Mouse (Mus musculus): ENCODE results near the gene Cracr2b. TPM values are rescaled to one million over a fixed set of nuclear protein-coding genes. Genes with fewer than 3 reads are reported as not detected.
A peak's percentile ranks its signal among the peaks of the same experiment; 100 is the strongest.

Gene Cracr2b
- polyA plus RNA-seq, 1 experiment from 2014 or later, result 40.8 TPM

GRCm38 (mm10) chr7:141435856-141436522, 24.9 kb upstream of the Cracr2b start:
- Histone ChIP-seq H3K27me3 (no peaks in the 10 kb centered on the region), H3K4me1 (peaks cover 38% of the 10 kb centered on the region), H3K4me3 (peak overlapping the region; percentile 65; the same call in 1 of the 2 replicates), H3K9me3 (no peaks in the 10 kb centered on the region), H3K4me2 (peak overlapping the region; percentile 82; the same call in 1 of the 2 replicates), H3K27ac (no peak overlapping the region), H3K9ac (no peak overlapping the region), H3K36me3 (peaks cover 37% of the 10 kb centered on the region)
- ATAC-seq (ENCODE audit: borderline replicate concordance, extremely low read depth, low FRiP score, low TSS enrichment), result no peak
- 81% methylated on average over 9 of the region's 9 CpGs for WGBS

DNA sequence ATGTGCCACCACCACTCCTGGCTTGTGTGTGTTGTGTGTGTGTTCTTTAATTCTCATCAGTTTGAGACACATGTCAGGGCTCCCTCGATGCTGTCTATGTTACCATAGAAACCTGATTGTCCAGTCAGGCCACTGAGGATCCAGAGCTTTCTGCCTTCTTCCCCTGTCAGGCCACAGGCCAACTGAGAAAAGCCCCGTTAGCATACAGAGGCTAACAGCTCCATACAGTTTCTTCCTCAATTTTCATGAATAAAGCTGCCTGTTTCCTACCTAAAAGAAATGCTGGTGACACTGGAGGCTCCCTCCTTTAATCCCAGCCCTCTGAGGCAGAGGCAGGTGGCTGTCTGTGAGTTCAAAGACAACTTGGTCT, 24.4 kb upstream of the Cracr2b start:
- Histone ChIP-seq H3K4me3 (peak overlapping the region; percentile 65), H3K27me3 (no peaks in the 10 kb centered on the region), H3K36me3 (peaks cover 32% of the 10 kb centered on the region), H3K4me2 (peak overlapping the region; percentile 80), H3K9ac (peak overlapping the region; percentile 66; the same call in 1 of the 2 replicates), H3K9me3 (no peaks in the 10 kb centered on the region), H3K4me1 (peaks cover 43% of the 10 kb centered on the region), H3K27ac (no peak overlapping the region)
- no peak for ATAC-seq (ENCODE audit: borderline replicate concordance, extremely low read depth, low FRiP score, low TSS enrichment)
- WGBS, result 43% methylated on average over 2 of the region's 2 CpGs

- peak; percentile 72; the same call in 1 of the 2 replicates for ATAC-seq (ENCODE audit: borderline replicate concordance, extremely low read depth, low FRiP score, low TSS enrichment)
- Histone ChIP-seq H3K27me3 (no peaks in the 10 kb centered on the region), H3K4me2 (peak within 1 kb of the TSS; percentile 80), H3K36me3 (peaks cover 27% of the 10 kb centered on the region), H3K4me1 (peaks cover 50% of the 10 kb centered on the region), H3K9me3 (no peaks in the 10 kb centered on the region), H3K27ac (peak within 1 kb of the TSS; percentile 34; the same call in 1 of the 2 replicates), H3K9ac (peak within 1 kb of the TSS; percentile 66), H3K4me3 (peak within 1 kb of the TSS; percentile 65)
- 5% methylated on average over 53 of the region's 53 CpGs for WGBS
Observed at GRCm38 (mm10) chr7:141437178-141438120, 23.4 kb upstream of the Cracr2b start, which contains the start of gene Slc25a22. Slc25a22 (minus strand) TSS chr7:141437892.

- Histone ChIP-seq H3K4me1 (peaks cover 59% of the 10 kb centered on the region), H3K4me3 (no peak overlapping the region), H3K4me2 (no peak overlapping the region), H3K36me3 (peaks cover 24% of the 10 kb centered on the region), H3K9me3 (no peaks in the 10 kb centered on the region), H3K27me3 (no peaks in the 10 kb centered on the region), H3K9ac (0 out of 2 replicates have a peak overlapping the region, but pooled peaks have one; percentile 8), H3K27ac (no peak overlapping the region)
- ATAC-seq (ENCODE audit: borderline replicate concordance, extremely low read depth, low FRiP score, low TSS enrichment), result no peak
- WGBS, result 91% methylated on average over 12 of the region's 12 CpGs
Observed at GRCm38 (mm10) chr7:141438201-141438968, 22.5 kb upstream of the Cracr2b start.

DNA sequence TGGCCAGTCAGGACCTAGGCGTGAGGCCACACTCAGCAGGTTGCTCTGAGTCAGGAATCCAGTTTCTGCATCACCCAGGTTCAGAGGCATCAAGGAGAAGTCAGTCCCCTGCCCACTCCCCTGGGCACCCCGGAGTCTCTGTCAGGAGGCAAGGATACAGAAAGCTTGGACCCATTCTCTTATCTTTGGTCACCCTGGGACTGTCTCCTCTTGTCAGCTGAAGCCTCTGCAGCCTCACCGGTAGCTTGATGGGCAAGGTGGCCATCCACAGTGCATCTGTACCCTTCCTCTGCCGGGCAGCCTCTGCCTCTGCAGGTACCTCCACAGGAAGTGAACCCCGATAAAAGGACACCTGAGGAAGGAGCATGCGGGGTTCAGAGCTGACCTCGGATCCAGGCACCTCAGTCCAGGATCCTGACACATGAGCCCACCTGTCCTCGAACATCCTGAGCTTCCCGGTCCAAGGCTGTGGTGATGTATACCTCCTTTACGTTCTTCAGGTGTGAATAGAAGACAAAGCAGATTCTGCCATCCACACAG, 21.7 kb upstream of the Cracr2b start:
- Histone ChIP-seq H3K27me3 (no peaks in the 10 kb centered on the region), H3K4me2 (no peak overlapping the region), H3K27ac (no peak overlapping the region), H3K4me1 (peaks cover 60% of the 10 kb centered on the region), H3K9ac (no peak overlapping the region), H3K9me3 (no peaks in the 10 kb centered on the region), H3K4me3 (no peak overlapping the region), H3K36me3 (peaks cover 19% of the 10 kb centered on the region)
- no peak for ATAC-seq (ENCODE audit: borderline replicate concordance, extremely low read depth, low FRiP score, low TSS enrichment)
- WGBS, result 94% methylated on average over 10 of the region's 10 CpGs

DNA sequence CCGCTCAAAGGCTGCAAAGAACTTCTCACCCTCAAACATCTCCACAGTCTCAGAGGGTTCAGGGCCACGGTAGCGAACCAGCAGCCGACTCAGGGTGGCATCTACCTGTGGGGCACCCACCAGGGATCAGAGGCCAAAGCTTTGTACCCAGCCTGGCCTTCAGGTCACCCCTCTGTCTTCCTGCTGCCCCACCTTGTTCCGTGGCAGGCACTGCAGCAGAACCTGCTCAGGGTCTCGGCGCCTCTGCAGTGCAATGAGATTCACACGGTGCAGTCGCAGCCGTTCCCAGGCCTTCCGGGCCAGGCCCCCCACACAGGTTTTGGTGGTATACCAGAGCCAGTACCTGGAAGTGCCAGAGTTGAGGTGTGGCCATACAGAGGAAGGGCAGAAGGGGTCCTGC, 21.1 kb upstream of the Cracr2b start:
- Histone ChIP-seq H3K36me3 (peaks cover 19% of the 10 kb centered on the region), H3K4me1 (peaks cover 56% of the 10 kb centered on the region), H3K9ac (no peak overlapping the region), H3K27me3 (no peaks in the 10 kb centered on the region), H3K27ac (no peak overlapping the region), H3K9me3 (no peaks in the 10 kb centered on the region), H3K4me3 (no peak overlapping the region), H3K4me2 (no peak overlapping the region)
- ATAC-seq (ENCODE audit: borderline replicate concordance, extremely low read depth, low FRiP score, low TSS enrichment), result no peak
- 91% methylated on average over 11 of the region's 11 CpGs for whole genome bisulfite sequencing

DNA sequence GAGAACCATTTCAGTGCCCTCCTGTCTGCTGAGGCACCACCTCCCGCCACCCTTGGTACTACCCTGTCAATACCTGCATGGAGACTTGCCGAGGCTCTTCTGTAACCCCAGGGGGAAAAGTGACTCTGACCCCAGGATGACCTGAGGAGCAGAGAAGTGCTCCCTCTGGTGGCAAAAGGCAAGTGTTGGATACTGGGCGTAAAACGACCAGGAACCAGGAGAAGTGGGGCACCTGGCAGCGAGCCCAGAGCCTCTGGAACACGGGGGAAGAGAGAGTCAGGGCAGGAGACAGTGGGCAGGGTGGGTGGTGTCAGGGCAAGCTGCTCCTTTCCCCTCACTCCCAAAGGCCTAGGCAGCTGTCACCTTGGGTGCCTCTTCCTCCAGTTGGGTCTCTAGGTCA, 20.3 kb upstream of the Cracr2b start:
- Histone ChIP-seq H3K36me3 (peaks cover 19% of the 10 kb centered on the region), H3K9me3 (no peaks in the 10 kb centered on the region), H3K9ac (no peak overlapping the region; the same call in 1 of the 2 replicates), H3K27me3 (no peaks in the 10 kb centered on the region), H3K4me2 (no peak overlapping the region), H3K27ac (no peak overlapping the region), H3K4me1 (peaks cover 50% of the 10 kb centered on the region), H3K4me3 (no peak overlapping the region)
- ATAC-seq (ENCODE audit: borderline replicate concordance, extremely low read depth, low FRiP score, low TSS enrichment), result no peak
- WGBS, result 28% methylated on average over 6 of the region's 6 CpGs

GRCm38 (mm10) chr7:141441460-141441859, 19.4 kb upstream of the Cracr2b start:
- H3K9ac ChIP-seq, result no peak overlapping the region
- H3K4me2 ChIP-seq, result 0 out of 2 replicates have a peak overlapping the region, but pooled peaks have one; percentile 95
- H3K36me3 ChIP-seq, result peaks cover 19% of the 10 kb centered on the region
- peaks cover 44% of the 10 kb centered on the region for H3K4me1 ChIP-seq
- no peak for ATAC-seq (ENCODE audit: borderline replicate concordance, extremely low read depth, low FRiP score, low TSS enrichment)
- no peaks in the 10 kb centered on the region for H3K27me3 ChIP-seq
- no peaks in the 10 kb centered on the region for H3K9me3 ChIP-seq
- no peak overlapping the region for H3K27ac ChIP-seq
- 92% methylated on average over 9 of the region's 9 CpGs for WGBS
- H3K4me3 ChIP-seq, result no peak overlapping the region

DNA sequence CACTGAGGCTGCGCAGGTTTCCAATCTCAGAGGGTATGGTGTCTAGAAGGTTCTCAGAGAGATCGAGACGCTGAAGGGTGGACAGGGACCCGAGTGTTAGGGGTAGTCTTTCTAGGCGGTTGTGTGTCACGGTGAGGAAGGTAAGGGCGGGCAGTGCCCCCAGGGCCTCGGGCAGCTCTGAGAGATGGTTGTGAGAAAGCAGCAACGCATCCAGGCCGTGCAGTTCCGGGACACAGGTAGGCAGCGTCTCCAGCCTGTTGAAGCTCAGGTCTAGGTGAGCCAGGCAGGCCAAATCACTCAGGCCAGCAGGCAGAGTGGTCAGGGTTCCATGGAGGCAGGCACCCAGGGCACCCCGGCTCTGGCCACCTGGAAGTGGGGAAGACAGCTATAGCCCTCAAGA, 18.7 kb upstream of the Cracr2b start:
- 85% methylated on average over 13 of the region's 13 CpGs for WGBS
- H3K9ac ChIP-seq, result peak overlapping the region; percentile 68
- no peak overlapping the region for H3K27ac ChIP-seq
- no peak for ATAC-seq (ENCODE audit: borderline replicate concordance, extremely low read depth, low FRiP score, low TSS enrichment)
- peaks cover 19% of the 10 kb centered on the region for H3K36me3 ChIP-seq
- H3K4me1 ChIP-seq, result peaks cover 44% of the 10 kb centered on the region
- peak overlapping the region; percentile 51 for H3K4me3 ChIP-seq
- H3K4me2 ChIP-seq, result peak overlapping the region; percentile 95
- H3K9me3 ChIP-seq, result no peaks in the 10 kb centered on the region
- no peaks in the 10 kb centered on the region for H3K27me3 ChIP-seq

DNA sequence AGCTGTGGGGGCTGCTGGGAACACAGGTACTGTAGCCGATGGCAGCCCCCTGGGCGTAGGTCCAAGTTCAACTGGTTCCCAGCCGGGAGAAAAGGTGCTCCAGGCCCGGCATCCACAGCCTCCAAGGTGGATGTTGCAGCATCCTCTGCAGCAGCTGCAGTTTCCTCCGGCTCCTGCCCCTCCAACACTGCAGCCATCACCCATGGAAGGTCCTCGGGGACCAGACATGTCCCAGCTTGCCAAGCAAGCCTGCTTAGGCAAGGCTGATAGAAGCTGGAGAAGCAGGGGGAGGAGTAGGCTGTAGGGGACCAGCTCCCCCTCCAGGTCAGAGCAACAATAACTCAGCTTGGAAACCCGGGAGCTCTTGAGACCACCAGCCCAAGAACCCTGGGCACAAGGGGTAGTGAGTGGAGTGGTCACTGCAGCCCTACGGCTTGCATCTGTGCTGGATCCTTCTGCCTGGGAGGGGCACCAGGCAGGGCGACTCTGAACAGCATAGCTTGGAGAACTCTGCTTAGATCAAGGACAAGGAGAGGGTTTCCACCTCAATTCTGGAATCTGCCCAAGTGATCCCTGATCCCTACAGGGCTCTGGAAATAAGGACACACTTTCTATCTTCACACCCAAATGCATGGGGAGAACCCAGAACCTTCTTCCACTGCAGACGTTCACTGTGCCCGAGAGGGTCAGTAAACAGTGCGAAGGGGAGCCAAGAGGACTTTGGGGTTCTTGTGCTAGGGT, 17.6 kb upstream of the Cracr2b start:
- Histone ChIP-seq H3K4me3 (peak overlapping the region; percentile 51), H3K9ac (peak overlapping the region; percentile 68), H3K9me3 (no peaks in the 10 kb centered on the region), H3K4me2 (peak overlapping the region; percentile 95), H3K36me3 (peaks cover 17% of the 10 kb centered on the region), H3K27ac (peak overlapping the region; percentile 73), H3K27me3 (no peaks in the 10 kb centered on the region), H3K4me1 (peaks cover 43% of the 10 kb centered on the region)
- WGBS, result 10% methylated on average over 12 of the region's 12 CpGs
- no peak for ATAC-seq (ENCODE audit: borderline replicate concordance, extremely low read depth, low FRiP score, low TSS enrichment)

Data from lung, embryonic 15.5 days (tissue).